Mouse (Mus musculus): ENCODE data around the gene Ier3. TPM values are rescaled to one million over a fixed set of nuclear protein-coding genes. Genes with fewer than 3 reads are reported as not detected.
"Not testable (repeated sequence)": the region's sequence is repeated elsewhere in the genome, so short reads cannot be mapped to it uniquely, and the experiment has no call there.

Ier3 gene
- polyA plus RNA-seq, 1 experiment from 2014 or later, result 27.3 TPM

DNA sequence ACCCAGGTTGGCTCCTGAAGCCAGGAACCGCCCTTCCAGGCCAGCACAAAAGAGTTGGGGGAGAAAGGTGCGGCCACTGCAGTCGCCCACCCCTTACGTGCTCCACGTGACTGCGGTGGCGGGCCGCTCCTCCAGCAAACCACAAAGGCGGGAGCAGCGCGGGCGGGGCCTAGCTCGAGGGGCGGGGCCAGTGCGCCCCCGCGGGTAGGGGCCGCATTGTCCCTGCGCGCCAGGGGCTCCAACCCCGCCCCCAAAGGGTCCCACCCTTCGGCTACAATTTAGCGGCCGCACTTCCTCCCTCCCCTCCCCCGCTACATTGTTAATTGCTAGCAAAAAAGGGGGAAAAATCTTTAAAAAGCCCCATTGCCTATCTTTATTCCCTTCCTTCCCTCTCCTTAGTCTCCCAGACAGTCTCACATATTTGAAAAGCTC lies 15.5 kb downstream of the Ier3 start:
- Histone ChIP-seq H3K4me1 (ENCODE audit: control insufficient read depth in 2 of 2, insufficient read depth in 2 of 2, low read length in 2 of 2) (peaks cover 16 to 37% of the 10 kb centered on the region in 2 experiments), H3K27ac (replicated peaks in 1 of 2; ENCODE audit: control insufficient read depth in 1 of 2, insufficient read depth in 1 of 2, low read depth in 2 of 2, low read length in 2 of 2) (peak overlapping the region; percentile 97)

DNA sequence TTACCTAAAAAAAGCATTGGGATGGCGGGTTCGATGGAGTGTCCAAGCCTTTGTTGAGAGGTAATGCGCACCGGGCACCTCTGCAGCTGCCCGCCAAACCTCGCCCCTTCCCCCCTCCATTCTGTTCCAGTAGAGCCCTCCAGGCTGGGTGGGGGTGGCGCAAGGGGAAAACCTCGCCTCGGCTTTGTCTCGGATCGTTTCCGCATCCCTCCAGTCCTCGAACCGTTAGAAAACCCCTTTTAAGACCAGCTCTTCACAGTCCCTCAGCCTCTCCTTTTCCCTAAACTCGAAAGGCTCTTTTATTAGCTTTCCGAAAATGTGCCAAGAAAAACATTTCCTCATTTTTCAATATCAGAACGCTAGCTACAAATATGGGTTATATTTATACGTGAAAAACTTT lies 16.0 kb downstream of the Ier3 start:
- Histone ChIP-seq H3K36me3 (ENCODE audit: control insufficient read depth, insufficient read depth, low read length) (peaks cover 44% of the 10 kb centered on the region), H3K27ac (replicated peaks in 1 of 2; ENCODE audit: control insufficient read depth in 1 of 2, insufficient read depth in 1 of 2, low read depth in 2 of 2, low read length in 2 of 2) (peak overlapping the region; percentile 97), H3K4me2 (ENCODE audit: low read length) (peak overlapping the region; percentile 71), H3K27me3 (ENCODE audit: control insufficient read depth, insufficient read depth, low read length) (no peaks in the 10 kb centered on the region), H3K9me3 (ENCODE audit: control insufficient read depth, low read length) (no peaks in the 10 kb centered on the region), H3K4me1 (ENCODE audit: control insufficient read depth in 2 of 2, insufficient read depth in 2 of 2, low read length in 2 of 2) (peaks cover 16 to 41% of the 10 kb centered on the region in 2 experiments), H3K9ac (ENCODE audit: low read length) (peak overlapping the region; percentile 98), H3K4me3 (ENCODE audit: control insufficient read depth in 1 of 2, insufficient read depth in 1 of 2, low read depth in 1 of 2, low read length in 2 of 2) (peak overlapping the region; percentile 80 to 81)
- under 1% methylated on average over 18 of the region's 18 CpGs for WGBS
- no peak for ATAC-seq (ENCODE audit: insufficient number of reproducible peaks, insufficient read depth, low FRiP score, low read depth)

More for the DNA sequence above, 15.5 kb downstream of the Ier3 start:
- ATAC-seq (ENCODE audit: insufficient number of reproducible peaks, insufficient read depth, low FRiP score, low read depth), result peak; percentile 60
- 0% methylated on average over 25 of the region's 25 CpGs for WGBS
- no peaks in the 10 kb centered on the region for H3K27me3 ChIP-seq (ENCODE audit: control insufficient read depth, insufficient read depth, low read length)
- peaks cover 49% of the 10 kb centered on the region for H3K36me3 ChIP-seq (ENCODE audit: control insufficient read depth, insufficient read depth, low read length)
- H3K4me2 ChIP-seq (ENCODE audit: low read length), result peak overlapping the region; percentile 71
- H3K4me3 ChIP-seq (ENCODE audit: control insufficient read depth in 1 of 2, insufficient read depth in 1 of 2, low read depth in 1 of 2, low read length in 2 of 2), result peak overlapping the region; percentile 80 to 81
- no peaks in the 10 kb centered on the region for H3K9me3 ChIP-seq (ENCODE audit: control insufficient read depth, low read length)
- peak overlapping the region; percentile 98 for H3K9ac ChIP-seq (ENCODE audit: low read length)

DNA sequence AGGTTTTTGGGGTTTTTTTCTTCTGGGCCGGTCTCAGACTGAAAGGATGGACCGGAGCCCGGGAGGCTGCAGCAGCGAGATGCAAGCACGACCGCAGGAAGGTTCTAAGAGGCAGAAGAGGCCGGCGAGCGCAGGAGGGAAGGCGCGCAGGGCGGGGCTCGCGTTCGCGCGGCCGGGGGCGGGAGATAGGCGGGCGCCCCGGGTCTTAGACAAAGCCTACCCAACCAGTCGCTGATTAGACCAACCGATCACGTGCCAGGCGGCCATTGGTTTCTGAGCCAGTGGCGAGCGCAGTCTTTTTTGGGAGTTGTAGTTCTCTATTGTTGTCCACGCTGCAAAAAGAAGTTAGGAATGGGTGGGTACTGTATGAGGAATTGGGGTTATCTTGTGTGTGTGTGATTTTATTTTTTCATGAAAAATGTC lies 16.6 kb downstream of the Ier3 start, which contains the start of gene Tubb5:
Gene Tubb5 (minus strand): TSS at position 185 of the 423 bp plus-strand sequence.
- WGBS, result under 1% methylated on average over 29 of the region's 29 CpGs
- Histone ChIP-seq H3K9ac (ENCODE audit: low read length) (peak within 1 kb of the TSS; percentile 98), H3K27me3 (ENCODE audit: control insufficient read depth, insufficient read depth, low read length) (no peaks in the 10 kb centered on the region), H3K27ac (replicated peaks in 1 of 2; ENCODE audit: control insufficient read depth in 1 of 2, insufficient read depth in 1 of 2, low read depth in 2 of 2, low read length in 2 of 2) (peak within 1 kb of the TSS; percentile 97), H3K9me3 (ENCODE audit: control insufficient read depth, low read length) (no peaks in the 10 kb centered on the region), H3K4me2 (ENCODE audit: low read length) (peak within 1 kb of the TSS; percentile 78), H3K4me3 (ENCODE audit: control insufficient read depth in 1 of 2, insufficient read depth in 1 of 2, low read depth in 1 of 2, low read length in 2 of 2) (peak within 1 kb of the TSS; percentile 80 to 81), H3K36me3 (ENCODE audit: control insufficient read depth, insufficient read depth, low read length) (peaks cover 40% of the 10 kb centered on the region), H3K4me1 (ENCODE audit: control insufficient read depth in 2 of 2, insufficient read depth in 2 of 2, low read length in 2 of 2) (peaks cover 16 to 44% of the 10 kb centered on the region in 2 experiments)
- peak; percentile 77 for ATAC-seq (ENCODE audit: insufficient number of reproducible peaks, insufficient read depth, low FRiP score, low read depth)

DNA sequence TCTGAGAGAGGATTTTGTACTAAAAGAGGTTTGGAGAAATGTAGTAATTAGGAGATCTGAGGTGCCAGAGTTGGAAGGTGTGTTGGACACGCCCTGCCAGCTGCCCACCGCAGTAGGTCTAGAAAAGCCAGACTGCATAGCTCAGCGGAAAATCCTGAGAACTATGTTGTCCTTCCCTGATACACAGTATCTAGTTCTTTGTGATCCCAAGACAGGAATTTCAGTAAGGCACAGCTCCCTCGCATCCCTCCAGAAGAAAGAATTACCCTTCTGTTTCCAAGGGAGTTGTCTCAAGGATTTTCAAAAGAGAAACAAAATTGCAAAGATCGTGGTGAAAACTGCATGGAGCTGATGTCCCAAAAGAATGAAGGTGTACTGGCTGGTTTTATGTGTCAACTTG lies 17.1 kb downstream of the Ier3 start:
- no peaks in the 10 kb centered on the region for H3K9me3 ChIP-seq (ENCODE audit: control insufficient read depth, low read length)
- H3K4me2 ChIP-seq (ENCODE audit: low read length), result peak overlapping the region; percentile 78
- peaks cover 16 to 42% of the 10 kb centered on the region in 2 experiments for H3K4me1 ChIP-seq (ENCODE audit: control insufficient read depth in 2 of 2, insufficient read depth in 2 of 2, low read length in 2 of 2)
- ATAC-seq (ENCODE audit: insufficient number of reproducible peaks, insufficient read depth, low FRiP score, low read depth), result no peak
- no peaks in the 10 kb centered on the region for H3K27me3 ChIP-seq (ENCODE audit: control insufficient read depth, insufficient read depth, low read length)
- WGBS, result 4% methylated on average over 5 of the region's 5 CpGs
- peak overlapping the region; percentile 65 for H3K9ac ChIP-seq (ENCODE audit: low read length)
- peak overlapping the region; percentile 91 to 96 for H3K27ac ChIP-seq (replicated peaks in 1 of 2; ENCODE audit: control insufficient read depth in 1 of 2, insufficient read depth in 1 of 2, low read depth in 2 of 2, low read length in 2 of 2)
- peak overlapping the region; percentile 46 to 81 for H3K4me3 ChIP-seq (ENCODE audit: control insufficient read depth in 1 of 2, insufficient read depth in 1 of 2, low read depth in 1 of 2, low read length in 2 of 2)
- peaks cover 36% of the 10 kb centered on the region for H3K36me3 ChIP-seq (ENCODE audit: control insufficient read depth, insufficient read depth, low read length)

DNA sequence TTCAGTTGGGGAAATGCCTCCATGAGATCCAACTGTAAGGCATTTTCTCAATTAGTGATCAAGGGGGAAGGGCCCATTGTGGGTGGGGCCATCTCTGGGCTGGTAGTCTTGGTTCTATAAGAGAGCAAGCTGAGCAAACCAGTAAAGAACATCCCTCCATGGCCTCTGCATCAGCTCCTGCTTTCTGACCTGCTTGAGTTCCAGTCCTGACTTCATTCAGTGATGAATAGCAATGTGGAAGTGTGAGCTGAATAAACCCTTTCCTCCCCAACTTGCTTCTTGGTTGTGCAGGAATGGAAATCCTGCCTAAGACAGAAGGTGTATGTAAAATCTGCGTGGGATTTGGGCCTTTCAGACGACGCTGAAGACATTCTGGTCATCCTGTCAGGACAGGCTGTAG lies 17.5 kb downstream of the Ier3 start:
- not testable (repeated sequence) for ATAC-seq (ENCODE audit: insufficient number of reproducible peaks, insufficient read depth, low FRiP score, low read depth)
- WGBS, result 62% methylated on average over 3 of the region's 3 CpGs

DNA sequence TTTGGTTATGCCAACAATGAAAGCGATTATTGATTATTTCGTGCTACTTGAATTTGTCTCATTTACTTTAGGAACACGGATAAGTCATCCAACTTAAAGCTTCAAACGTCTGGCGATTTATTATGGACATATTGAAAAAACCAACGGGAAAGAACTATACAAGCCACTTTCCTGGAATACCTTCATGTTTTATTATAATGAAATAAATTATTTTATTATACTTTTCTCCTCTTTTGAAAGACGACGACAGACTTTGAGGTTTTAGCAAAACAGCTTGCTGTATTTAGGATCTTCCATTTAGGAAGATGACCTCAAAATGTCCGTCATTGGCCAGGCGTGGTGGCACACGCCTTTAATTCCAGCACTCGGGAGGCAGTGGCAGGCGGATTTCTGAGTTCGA lies 19.1 kb downstream of the Ier3 start:
- H3K36me3 ChIP-seq (ENCODE audit: control insufficient read depth, insufficient read depth, low read length), result peaks cover 30% of the 10 kb centered on the region
- peak overlapping the region; percentile 62 for H3K4me2 ChIP-seq (ENCODE audit: low read length)
- peak overlapping the region; percentile 30 to 31 for H3K4me3 ChIP-seq (ENCODE audit: control insufficient read depth in 1 of 2, insufficient read depth in 1 of 2, low read depth in 1 of 2, low read length in 2 of 2)
- no peaks in the 10 kb centered on the region for H3K9me3 ChIP-seq (ENCODE audit: control insufficient read depth, low read length)
- no peaks in the 10 kb centered on the region for H3K27me3 ChIP-seq (ENCODE audit: control insufficient read depth, insufficient read depth, low read length)
- H3K9ac ChIP-seq (ENCODE audit: low read length), result peak overlapping the region; percentile 54
- H3K27ac ChIP-seq (replicated peaks in 1 of 2; ENCODE audit: control insufficient read depth in 1 of 2, insufficient read depth in 1 of 2, low read depth in 2 of 2, low read length in 2 of 2), result peak overlapping the region in 1 of 2 experiments; percentile 61; a peak in 2 of 4 replicates
- H3K4me1 ChIP-seq (ENCODE audit: control insufficient read depth in 2 of 2, insufficient read depth in 2 of 2, low read length in 2 of 2), result peaks cover 7 to 23% of the 10 kb centered on the region in 2 experiments
- WGBS, result 49% methylated on average over 14 of the region's 14 CpGs
- ATAC-seq (ENCODE audit: insufficient number of reproducible peaks, insufficient read depth, low FRiP score, low read depth), result no peak

More for the DNA sequence above, 17.5 kb downstream of the Ier3 start:
- not testable (repeated sequence) for H3K27me3 ChIP-seq (ENCODE audit: control insufficient read depth, insufficient read depth, low read length); H3K9me3 ChIP-seq (ENCODE audit: control insufficient read depth, low read length)
- Histone ChIP-seq H3K9ac (ENCODE audit: low read length) (peak overlapping the region; percentile 65), H3K4me1 (ENCODE audit: control insufficient read depth in 2 of 2, insufficient read depth in 2 of 2, low read length in 2 of 2) (peaks cover 16 to 38% of the 10 kb centered on the region in 2 experiments), H3K36me3 (ENCODE audit: control insufficient read depth, insufficient read depth, low read length) (peaks cover 31% of the 10 kb centered on the region), H3K27ac (replicated peaks in 1 of 2; ENCODE audit: control insufficient read depth in 1 of 2, insufficient read depth in 1 of 2, low read depth in 2 of 2, low read length in 2 of 2) (peak overlapping the region; percentile 91 to 96), H3K4me2 (ENCODE audit: low read length) (peak overlapping the region; percentile 78), H3K4me3 (ENCODE audit: control insufficient read depth in 1 of 2, insufficient read depth in 1 of 2, low read depth in 1 of 2, low read length in 2 of 2) (peak overlapping the region; percentile 46 to 81; a peak in 3 of 4 replicates)

DNA sequence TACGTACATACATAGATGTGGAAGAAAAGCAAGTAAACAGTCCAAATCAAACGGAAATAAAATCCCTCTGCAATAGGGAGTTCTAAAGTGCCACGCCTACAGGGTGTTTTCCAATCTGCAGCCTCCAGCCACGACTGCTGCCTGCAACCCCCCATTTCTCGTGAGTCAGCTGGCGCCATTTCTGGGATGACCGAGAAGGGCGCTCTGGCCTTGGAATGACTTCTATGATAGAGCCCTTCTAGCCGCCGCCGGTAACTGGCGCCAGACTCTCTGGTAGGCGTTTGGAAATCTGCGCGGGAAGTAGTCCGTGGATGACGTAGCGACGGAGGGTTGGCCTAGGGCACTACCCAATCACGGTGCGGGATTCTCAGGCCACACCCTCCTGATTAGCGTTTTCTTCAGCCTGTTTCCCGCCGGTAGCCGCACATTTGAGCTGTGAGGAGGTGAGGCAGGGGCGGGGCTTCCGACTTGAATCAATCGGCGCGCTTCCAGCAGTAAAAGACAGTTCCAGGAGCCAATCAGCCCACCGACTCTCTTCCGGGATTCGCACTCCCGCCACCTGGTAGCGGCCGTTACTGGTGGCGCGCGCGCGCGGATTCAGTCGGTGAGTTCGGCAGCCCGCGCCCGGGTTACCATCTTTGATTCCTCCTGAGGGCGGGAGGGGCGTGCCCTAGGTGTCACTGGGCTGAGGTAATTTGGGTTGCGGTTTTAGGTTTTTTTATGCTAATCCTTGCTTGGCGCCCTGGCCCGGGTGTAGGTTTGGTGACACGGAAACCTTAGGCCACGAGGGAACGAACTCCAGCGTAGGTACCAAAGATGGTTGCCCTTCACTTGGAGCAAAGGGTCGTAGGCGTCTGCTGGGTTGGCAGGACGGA lies 19.8 kb downstream of the Ier3 start, which contains the start of gene Mdc1:
Gene Mdc1 (plus strand): TSS at position 440 of the 875 bp plus-strand sequence.
- WGBS, result under 1% methylated on average over 59 of the region's 59 CpGs
- H3K9me3 ChIP-seq (ENCODE audit: control insufficient read depth, low read length), result no peaks in the 10 kb centered on the region

More for the DNA sequence above, 19.8 kb downstream of the Ier3 start, which contains the start of gene Mdc1:
- H3K4me2 ChIP-seq (ENCODE audit: low read length), result peak within 1 kb of the TSS; percentile 75
- H3K27ac ChIP-seq (replicated peaks in 1 of 2; ENCODE audit: control insufficient read depth in 1 of 2, insufficient read depth in 1 of 2, low read depth in 2 of 2, low read length in 2 of 2), result peak within 1 kb of the TSS; percentile 84 to 91
- H3K9ac ChIP-seq (ENCODE audit: low read length), result peak within 1 kb of the TSS; percentile 79
- H3K4me3 ChIP-seq (ENCODE audit: control insufficient read depth in 1 of 2, insufficient read depth in 1 of 2, low read depth in 1 of 2, low read length in 2 of 2), result peak within 1 kb of the TSS; percentile 59 to 84
- peaks cover 2 to 18% of the 10 kb centered on the region in 2 experiments; a peak in 3 of 4 replicates for H3K4me1 ChIP-seq (ENCODE audit: control insufficient read depth in 2 of 2, insufficient read depth in 2 of 2, low read length in 2 of 2)
- peak; percentile 90 for ATAC-seq (ENCODE audit: insufficient number of reproducible peaks, insufficient read depth, low FRiP score, low read depth)
- no peaks in the 10 kb centered on the region for H3K27me3 ChIP-seq (ENCODE audit: control insufficient read depth, insufficient read depth, low read length)
- H3K36me3 ChIP-seq (ENCODE audit: control insufficient read depth, insufficient read depth, low read length), result peaks cover 30% of the 10 kb centered on the region
